Mouse (Mus musculus): ENCODE measurements around the gene Lsm4. TPM values are rescaled to one million over a fixed set of nuclear protein-coding genes. Genes with fewer than 3 reads are reported as not detected.

Lsm4 gene
- total RNA-seq, 2 experiments from 2014 or later = 91.5 to 94.7 TPM

GRCm38 (mm10) chr8:70726721-70727120 lies 53.7 kb downstream of the Lsm4 start:
- no peak for DNase-seq

Other genes starting within 250 kb of the Lsm4 start
- 10 to 100 TPM; 14.1 to 19.4 TPM for gene Crtc1, start 233.7 kb upstream of the Lsm4 start, total RNA-seq (2021)
- gene Klhl26, start 196.3 kb upstream of the Lsm4 start, total RNA-seq (2021) = 10 to 100 TPM; 14.0 to 15.1 TPM
- gene Tmem59l, start 185.9 kb upstream of the Lsm4 start, total RNA-seq (2021) = 1 to 10 TPM; 2.9 to 4.5 TPM
- under 1 TPM; 0.21 to 0.42 TPM for gene Crlf1, start 180.1 kb upstream of the Lsm4 start, total RNA-seq (2021)
- 100 to 1,000 TPM; 121 to 130 TPM for gene Rex1bd, start 166.5 kb upstream of the Lsm4 start, total RNA-seq (2021)
- 1,000 to 10,000 TPM; 1,751 to 1,916 TPM for gene Uba52, start 162.4 kb upstream of the Lsm4 start, total RNA-seq (2021)
- gene Fkbp8, start 145.5 kb upstream of the Lsm4 start, total RNA-seq (2021) = 100 to 1,000 TPM; 226 to 250 TPM
- gene Kxd1, start 145.3 kb upstream of the Lsm4 start, total RNA-seq (2021) = 10 to 100 TPM; 84.0 to 97.4 TPM
- gene Ell, start 133.8 kb upstream of the Lsm4 start, total RNA-seq (2021) = 10 to 100 TPM; 22.2 to 26.3 TPM
- gene Isyna1, start 78.9 kb upstream of the Lsm4 start, total RNA-seq (2021) = 10 to 100 TPM; 59.4 to 59.8 TPM
- gene Ssbp4, start 64.4 kb upstream of the Lsm4 start, total RNA-seq (2021) = 10 to 100 TPM; 92.0 to 96.9 TPM
- gene Lrrc25, start 57.1 kb upstream of the Lsm4 start, total RNA-seq (2021) = 1 to 10 TPM; 3.3 to 3.6 TPM
- 1 to 10 TPM in 1 of 2 experiments, under 1 TPM in 1; 0.79 to 1.7 TPM for gene Gdf15, start 40.8 kb upstream of the Lsm4 start, total RNA-seq (2021)
- 10 to 100 TPM; 65.7 to 80.6 TPM for gene Pgpep1, start 12.9 kb upstream of the Lsm4 start, total RNA-seq (2021)
- gene Jund, start 25.7 kb downstream of the Lsm4 start, total RNA-seq (2021) = 100 to 1,000 TPM; 149 to 185 TPM
- under 1 TPM; 0.15 to 0.30 TPM for gene Iqcn, start 30.2 kb downstream of the Lsm4 start, total RNA-seq (2021)
- gene Gm3336, start 45.3 kb downstream of the Lsm4 start, total RNA-seq (2021) = not detected
- gene Pde4c, start 50.5 kb downstream of the Lsm4 start, total RNA-seq (2021) = 1 to 10 TPM; 2.4 to 2.8 TPM
- gene Rab3a, start 81.4 kb downstream of the Lsm4 start, total RNA-seq (2021) = 10 to 100 TPM; 53.3 to 53.9 TPM
- 100 to 1,000 TPM in 1 of 2 experiments, 10 to 100 TPM in 1; 92.9 to 106 TPM for gene Mpv17l2, start 87.7 kb downstream of the Lsm4 start, total RNA-seq (2021)
- 10 to 100 TPM; 37.7 to 46.4 TPM for gene Pik3r2, start 103.5 kb downstream of the Lsm4 start, total RNA-seq (2021)
- gene Mast3, start 131.8 kb downstream of the Lsm4 start, total RNA-seq (2021) = 10 to 100 TPM; 17.7 to 22.8 TPM
- gene Il12rb1, start 135.2 kb downstream of the Lsm4 start, total RNA-seq (2021) = under 1 TPM; 0.67 to 0.87 TPM
- 10 to 100 TPM; 11.2 to 13.8 TPM for gene Arrdc2, start 166.5 kb downstream of the Lsm4 start, total RNA-seq (2021)
- 1 to 10 TPM; 3.0 to 3.1 TPM for gene Kcnn1, start 190.0 kb downstream of the Lsm4 start, total RNA-seq (2021)
- 10 to 100 TPM; 42.0 to 42.6 TPM for gene Ccdc124, start 200.7 kb downstream of the Lsm4 start, total RNA-seq (2021)
- under 1 TPM; 0.27 to 0.42 TPM for gene Slc5a5, start 219.5 kb downstream of the Lsm4 start, total RNA-seq (2021)
- 1,000 to 10,000 TPM; 1,717 to 1,755 TPM for gene Rpl18a, start 224.2 kb downstream of the Lsm4 start, total RNA-seq (2021)
- 10 to 100 TPM; 26.7 to 30.2 TPM for gene Map1s, start 232.7 kb downstream of the Lsm4 start, total RNA-seq (2021)